Mouse (Mus musculus) naive thymus-derived CD4-positive, alpha-beta T cell, adult 2 months (primary cell): ENCODE measurements around the gene Tnfrsf1a.

Source experiments
- DNase-seq: peaks from one replicate; pipeline ENCODE4 v3.0.0-alpha.2; 2011; ENCODE audit warnings: low read depth

The Tnfrsf1a gene

DNA sequence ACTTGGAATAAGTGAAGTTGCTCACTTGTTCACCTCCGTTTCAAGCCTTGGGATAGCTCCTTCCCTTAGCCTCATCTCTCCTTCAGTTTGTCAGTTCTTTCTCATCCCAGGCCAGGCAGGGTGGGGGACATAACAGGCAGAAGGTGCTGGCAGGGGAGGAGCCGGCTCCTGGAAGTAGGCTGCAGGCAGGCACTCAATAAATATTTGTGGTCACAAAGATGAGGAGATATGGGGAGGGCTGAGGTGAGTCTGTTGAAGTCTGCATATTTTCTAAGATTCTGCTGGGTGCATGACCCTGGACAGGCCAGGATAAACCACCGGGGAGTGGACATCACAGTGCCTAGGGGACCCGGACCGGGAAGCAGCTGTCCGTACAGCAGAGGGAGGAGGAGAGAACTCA, 25.6 kb upstream of the Tnfrsf1a start:
- no peak for DNase-seq

DNA sequence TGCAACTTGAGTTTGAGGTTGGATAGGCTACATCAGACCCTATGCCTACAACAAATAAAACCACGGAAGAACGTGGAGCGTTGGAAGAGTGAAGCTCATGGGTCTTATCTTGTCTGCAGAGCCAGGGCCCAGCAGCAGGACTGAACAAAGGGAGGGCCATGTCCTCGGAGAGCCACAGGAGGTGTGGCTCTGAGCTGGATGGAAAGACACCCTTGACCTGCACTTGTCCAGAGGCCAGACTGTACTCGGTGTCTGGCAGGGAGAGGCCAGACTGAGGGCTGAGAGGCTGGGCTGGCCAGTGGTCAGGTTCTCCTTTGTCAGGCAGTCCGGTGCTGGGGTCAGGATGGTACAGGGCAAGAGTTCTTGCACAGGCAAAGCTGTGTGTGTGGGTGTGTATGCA, 23.8 kb upstream of the Tnfrsf1a start:
- no peak for DNase-seq

- DNase-seq: peak; percentile 78
Observed at GRCm38 (mm10) chr6:125328243-125328642, 20.9 kb upstream of the Tnfrsf1a start.

GRCm38 (mm10) chr6:125330626-125331326, 18.4 kb upstream of the Tnfrsf1a start:
- DNase-seq: peak; percentile 45

DNA sequence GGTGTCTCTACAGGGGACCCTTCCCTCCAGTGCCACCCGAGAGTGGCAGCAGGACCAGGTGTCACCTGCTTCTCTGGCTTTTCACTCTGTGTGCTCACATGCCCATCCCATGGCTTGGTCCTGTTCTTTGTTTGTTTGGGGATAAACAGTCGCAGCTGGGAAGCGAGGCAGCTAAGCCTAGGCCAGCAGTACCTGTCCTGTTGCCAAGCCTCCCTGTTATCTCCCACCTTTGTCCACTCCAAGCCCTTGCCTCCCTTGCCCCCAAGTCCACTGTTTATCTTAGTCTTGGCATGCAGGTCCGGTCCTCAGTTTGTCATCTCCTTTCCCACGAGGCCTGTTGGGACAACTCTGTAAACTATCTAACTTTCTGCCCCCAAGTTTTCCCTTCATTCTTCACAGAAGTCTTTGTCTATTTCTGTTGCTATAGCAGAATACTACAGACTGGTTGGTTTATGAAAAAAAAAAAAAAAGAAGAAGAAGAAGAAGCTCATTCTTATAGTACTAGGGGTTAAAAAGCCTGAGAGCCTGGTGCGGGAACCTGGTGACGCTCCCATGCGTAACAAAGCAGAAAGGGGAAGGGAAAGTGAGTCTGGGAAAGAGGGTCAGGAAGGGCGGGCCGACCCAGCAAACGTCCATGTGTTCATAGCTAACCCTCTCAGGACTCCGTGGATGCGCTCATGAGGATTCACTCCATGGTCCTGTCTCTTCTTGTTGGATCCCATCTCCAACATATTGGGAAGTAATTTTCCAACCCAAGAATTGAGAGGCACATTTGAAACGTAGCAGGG, 15.9 kb upstream of the Tnfrsf1a start:
- DNase-seq: peak; percentile 7

DNA sequence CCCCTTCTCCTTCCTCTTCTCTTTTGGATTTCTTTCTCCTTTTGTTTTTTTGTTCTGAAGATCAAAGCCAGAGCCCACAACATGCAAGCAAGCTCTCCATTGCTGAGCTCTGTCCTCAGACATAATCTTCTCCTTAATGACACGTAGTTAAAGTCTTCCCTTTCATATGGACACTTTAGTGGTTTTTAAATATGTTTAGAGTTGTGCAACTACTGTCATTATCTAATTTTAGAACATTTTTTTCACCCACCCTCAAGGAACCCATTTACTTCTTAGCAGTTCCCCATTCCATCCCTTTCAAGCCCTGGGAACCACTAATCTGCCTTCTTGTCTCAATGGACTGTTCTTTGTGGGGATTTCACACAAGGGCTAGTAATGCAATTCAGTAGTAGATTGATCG, 14.8 kb upstream of the Tnfrsf1a start:
- DNase-seq: no peak

GRCm38 (mm10) chr6:125338791-125339660, 10.1 kb upstream of the Tnfrsf1a start:
- DNase-seq: peak; percentile 70

DNA sequence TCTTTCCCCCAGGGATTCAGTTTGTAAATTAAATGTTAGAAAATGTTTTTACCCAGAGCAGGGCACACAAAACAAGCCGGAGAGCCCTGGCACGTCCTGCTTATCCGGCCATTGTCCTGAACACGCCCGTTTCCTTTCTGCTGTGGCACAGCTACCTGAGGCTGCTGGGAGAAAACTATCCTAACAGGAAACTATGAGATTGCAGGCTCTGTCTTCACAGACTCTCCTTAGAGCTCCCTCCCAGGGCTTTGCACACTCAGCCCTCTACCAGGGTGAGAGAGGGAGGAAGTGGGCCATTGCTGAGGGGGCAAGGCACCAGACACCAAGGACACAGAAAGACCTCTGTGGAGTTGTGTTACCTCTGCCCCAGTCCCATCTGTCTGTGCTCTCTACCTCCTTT, 8.9 kb upstream of the Tnfrsf1a start:
- DNase-seq: peak; percentile 46

DNA sequence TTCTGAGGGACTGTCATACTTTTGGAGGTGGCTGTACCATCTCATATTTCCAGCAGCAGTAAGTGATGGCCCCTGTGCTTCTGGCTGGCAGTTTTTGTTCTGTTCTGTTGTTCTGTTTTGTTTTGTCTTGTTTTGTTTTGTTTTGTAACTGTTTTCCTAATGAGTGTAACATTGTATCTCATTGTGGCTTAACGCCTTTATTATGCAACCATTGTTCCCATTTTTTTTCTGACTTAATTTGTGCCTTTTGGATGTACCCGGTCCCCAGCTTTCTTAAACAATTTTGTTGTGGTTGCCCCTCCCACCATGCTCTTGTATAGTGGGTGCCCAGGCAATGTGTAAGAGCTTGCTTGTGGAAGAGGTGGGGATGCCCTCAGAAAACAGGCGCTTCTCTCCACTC, 7.0 kb upstream of the Tnfrsf1a start:
- DNase-seq: no peak

DNA sequence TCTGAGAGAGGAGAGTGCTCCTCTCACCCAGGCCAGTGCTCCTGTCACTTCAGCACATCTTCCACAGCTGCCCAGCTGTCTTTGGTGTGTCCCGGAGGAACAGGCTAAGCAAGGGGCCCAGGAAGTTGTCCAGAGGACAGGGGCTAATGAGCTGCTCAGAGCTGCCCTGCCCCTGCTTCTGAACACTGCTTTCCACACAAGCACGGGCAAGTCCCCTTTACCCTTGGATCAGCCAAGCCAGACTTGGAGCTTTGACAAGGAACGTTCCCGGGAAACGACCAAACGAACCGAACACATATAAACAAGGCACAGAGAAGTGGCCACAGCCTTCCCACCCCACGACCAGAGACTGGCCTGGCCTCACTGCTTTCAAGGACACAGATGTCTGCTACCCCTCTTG, 5.1 kb upstream of the Tnfrsf1a start:
- DNase-seq: no peak

GRCm38 (mm10) chr6:125344866-125345265, 4.3 kb upstream of the Tnfrsf1a start:
- no peak for DNase-seq

DNA sequence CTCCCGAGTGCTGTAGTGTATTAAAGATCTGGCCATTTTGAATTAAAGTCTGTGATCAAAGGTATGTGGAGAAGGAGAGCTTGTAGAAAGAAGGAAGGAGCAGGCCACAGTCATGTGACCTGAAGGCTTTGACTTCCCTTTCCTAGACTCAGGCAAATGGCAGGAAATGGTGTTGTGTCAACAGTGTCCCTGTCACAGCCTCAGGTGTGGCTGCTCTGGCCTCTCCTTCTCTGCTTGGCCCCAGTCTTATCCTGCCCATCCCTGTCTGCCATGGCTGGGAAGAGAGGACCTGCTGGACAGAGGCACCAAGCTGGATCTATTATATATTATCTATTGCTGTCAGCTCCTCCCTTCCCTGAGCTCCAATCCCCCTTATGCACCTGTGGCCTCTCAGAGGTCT, 3.5 kb upstream of the Tnfrsf1a start:
- DNase-seq: peak; percentile 47

DNA sequence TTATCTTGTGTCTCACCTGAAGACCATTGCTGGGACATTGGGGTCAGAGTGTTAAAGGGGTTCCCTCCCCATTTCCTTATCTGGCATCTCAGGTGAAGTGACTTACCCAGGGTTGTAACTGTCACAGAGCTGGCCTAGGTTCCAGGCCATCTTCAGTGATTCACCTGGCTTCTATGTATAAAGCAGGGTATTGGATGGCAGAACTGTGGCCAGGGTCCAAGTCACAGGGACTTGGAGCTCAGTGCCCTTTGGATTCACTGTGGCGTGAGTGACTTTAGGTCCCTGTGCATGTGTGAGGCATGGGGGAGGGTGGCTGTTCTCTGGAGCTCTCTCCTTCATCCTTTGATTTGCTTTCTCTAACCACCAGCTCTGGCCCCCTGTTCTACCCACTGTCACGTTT, 3.1 kb upstream of the Tnfrsf1a start:
- no peak for DNase-seq

GRCm38 (mm10) chr6:125349575-125350230, 541 bp downstream of the Tnfrsf1a start:
- peak; percentile 73 for DNase-seq

DNA sequence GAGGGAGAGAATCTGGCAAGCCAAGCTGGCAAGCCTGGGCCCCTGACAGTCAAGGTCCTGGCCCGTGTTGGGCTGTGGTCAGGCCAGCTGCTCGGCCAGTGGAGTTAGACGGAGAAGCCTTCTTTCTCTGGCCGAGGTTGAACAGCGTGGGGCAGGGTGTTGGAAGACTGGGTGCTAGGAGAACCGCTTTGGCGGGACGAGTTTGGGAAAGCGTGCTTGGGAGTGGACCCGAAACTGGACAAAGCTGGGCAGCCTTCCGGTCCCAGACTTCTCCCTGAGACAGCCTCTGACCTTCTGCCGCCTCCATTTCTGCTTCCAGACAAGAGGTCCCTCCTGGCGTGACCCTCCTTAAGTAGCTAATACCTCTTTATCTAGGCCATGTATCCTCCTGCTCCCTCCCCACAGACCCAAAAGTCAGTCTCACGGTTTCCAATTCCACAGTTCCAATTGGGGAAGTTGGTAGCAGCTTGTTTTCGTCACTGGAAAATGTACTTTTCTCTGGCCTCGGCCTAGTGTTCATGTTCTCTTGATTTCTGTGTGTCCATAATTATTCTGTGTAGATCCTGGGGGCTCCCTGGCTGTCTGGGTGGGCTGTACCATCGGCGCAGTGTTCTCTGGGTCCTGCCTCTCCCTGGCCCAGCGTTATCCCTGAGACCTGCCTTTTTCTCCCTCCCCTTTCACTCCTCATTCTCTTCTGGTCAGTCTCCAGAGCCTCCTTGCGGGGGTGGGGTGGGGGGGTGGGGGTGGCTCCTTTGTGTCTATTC, 1.3 kb downstream of the Tnfrsf1a start:
- DNase-seq: peak; percentile 47

DNA sequence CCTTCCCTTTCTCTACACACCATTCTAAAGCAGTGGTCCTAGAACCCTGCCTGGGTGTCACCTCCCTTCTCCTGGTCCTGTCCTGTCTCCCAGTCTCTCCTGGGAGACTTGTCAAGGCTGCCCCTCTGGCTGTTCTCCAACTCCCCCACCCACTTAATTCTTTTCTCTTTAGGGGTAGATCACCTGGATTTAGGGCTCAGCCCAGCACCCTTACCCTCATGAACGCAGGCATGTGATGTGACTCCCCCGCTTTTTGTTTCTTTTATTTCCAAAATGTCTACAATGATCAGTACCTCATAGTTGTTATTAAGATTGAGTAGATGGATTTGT, 1.8 kb downstream of the Tnfrsf1a start:
- DNase-seq: no peak

- DNase-seq: peak; percentile 82
Observed at GRCm38 (mm10) chr6:125351368-125352045, 2.3 kb downstream of the Tnfrsf1a start.

- DNase-seq: no peak
Observed at GRCm38 (mm10) chr6:125352046-125352384, 2.9 kb downstream of the Tnfrsf1a start.

DNA sequence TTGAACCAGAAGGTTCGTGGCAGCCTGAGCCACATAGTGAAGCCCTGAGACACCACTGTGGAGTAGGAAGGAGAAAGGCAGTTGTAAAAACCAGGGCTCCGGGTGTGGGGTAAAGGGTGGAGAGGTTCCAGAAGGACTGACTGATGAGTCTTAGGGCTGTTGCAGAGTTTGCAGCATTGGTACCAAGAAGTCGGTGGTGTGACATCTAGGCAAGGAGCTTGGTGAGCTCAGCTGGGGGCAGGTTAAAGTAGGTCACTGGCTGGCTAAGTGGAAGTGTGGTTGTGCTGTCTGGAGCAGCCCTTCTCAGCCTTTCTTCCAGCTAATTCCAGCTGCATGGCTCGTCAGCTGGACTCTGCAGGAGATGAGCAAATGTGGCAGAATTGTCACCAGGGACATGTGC, 3.6 kb downstream of the Tnfrsf1a start:
- no peak for DNase-seq

DNA sequence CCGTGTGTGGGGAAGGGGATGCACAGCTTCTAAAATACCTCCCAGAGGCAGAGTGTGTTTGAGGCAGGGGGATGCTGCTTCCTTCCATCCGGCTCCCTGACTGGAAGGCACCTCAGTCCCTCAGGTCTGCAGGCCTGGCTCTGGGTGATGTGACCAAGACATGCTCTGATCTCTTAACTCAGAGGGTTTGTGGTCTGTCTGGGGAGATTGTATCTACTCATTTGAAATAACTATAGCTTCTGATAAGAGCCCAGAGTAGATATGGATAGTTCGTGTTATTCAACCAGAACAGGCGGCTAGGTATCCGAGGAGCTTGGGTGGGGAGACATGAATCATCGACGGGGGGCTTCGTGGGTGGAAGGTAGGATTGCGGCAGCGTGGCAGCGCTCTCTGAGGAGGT, 4.1 kb downstream of the Tnfrsf1a start:
- peak; percentile 59 for DNase-seq

DNA sequence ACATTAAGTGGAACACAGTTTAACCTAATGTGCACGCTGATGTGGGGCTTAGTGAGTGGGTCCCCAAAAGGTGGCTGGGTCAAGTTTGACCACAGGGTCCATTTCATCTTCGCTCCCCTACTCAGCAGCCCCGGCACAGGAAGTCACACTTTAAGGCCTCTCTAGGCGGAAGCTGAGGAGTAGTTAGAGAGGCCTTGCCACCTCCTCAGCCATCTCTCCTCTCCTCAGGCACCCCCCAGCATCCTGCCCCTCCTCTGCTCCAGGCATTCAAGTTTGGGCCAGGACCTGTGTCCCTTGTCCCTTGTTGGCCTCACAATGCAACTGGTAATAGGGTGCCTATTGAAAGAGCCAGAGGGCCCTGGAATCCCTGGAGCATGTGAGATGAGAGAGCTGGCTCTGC, 4.5 kb downstream of the Tnfrsf1a start:
- peak; percentile 67 for DNase-seq
